Mouse (Mus musculus): ENCODE measurements around the gene Vps9d1.
"Not testable (repeated sequence)": the region's sequence is repeated elsewhere in the genome, so short reads cannot be mapped to it uniquely, and the experiment has no call there.

Vps9d1 gene

GRCm38 (mm10) chr8:123212321-123213117 lies 41.6 kb downstream of the Vps9d1 start, which contains the start of the genes Chmp1a and Spata33:
Gene Chmp1a (minus strand): TSS chr8:123212763.
Gene Spata33 (plus strand): TSS chr8:123212832.
- DNase-seq = peak; percentile 91

- DNase-seq = no peak
Measured at GRCm38 (mm10) chr8:123211876-123212275, 42.3 kb downstream of the Vps9d1 start.

GRCm38 (mm10) chr8:123203571-123203970 lies 50.6 kb downstream of the Vps9d1 start:
- DNase-seq = no peak

- peak; percentile 69 for DNase-seq
Measured at GRCm38 (mm10) chr8:123202288-123202687, 51.9 kb downstream of the Vps9d1 start.

GRCm38 (mm10) chr8:123199864-123200263 lies 54.3 kb downstream of the Vps9d1 start:
- no peak for DNase-seq

GRCm38 (mm10) chr8:123197016-123197415 lies 57.1 kb downstream of the Vps9d1 start:
- DNase-seq = not testable (repeated sequence)

GRCm38 (mm10) chr8:123193771-123194170 lies 60.4 kb downstream of the Vps9d1 start:
- no peak for DNase-seq

Data from thymus, postnatal 14 days (tissue).